Mouse (Mus musculus) lung, embryonic 14.5 days (tissue): ENCODE measurements around the gene Gm20388. TPM values are rescaled to one million over a fixed set of nuclear protein-coding genes. Genes with fewer than 3 reads are reported as not detected.
A peak's percentile ranks its signal among the peaks of the same experiment; 100 is the strongest.

Experiments
- ATAC-seq: fragments of 200-750 bp; cut with Nextera tagmentation; 2 replicates; pipeline ENCODE4 v1.8.0; 2017; ENCODE audit warnings: mild to moderate bottlenecking, moderate TSS enrichment, moderate library complexity; ENCODE audit not compliant: insufficient read depth
- DNase-seq: peaks from one replicate; pipeline ENCODE4 v3.0.0-alpha.2; 2015
- H3K27ac ChIP-seq: fragments of 300-500 bp; sonication (generic); 2 replicates; pipeline ENCODE4 v1.5.1; 2014; ENCODE audit warnings: low read depth, mild to moderate bottlenecking, moderate library complexity
- H3K27me3 ChIP-seq: fragments of 300-500 bp; sonication (generic); 2 replicates; pipeline ENCODE4 v1.6.1; 2014; ENCODE audit warnings: low read length, control low read depth; ENCODE audit not compliant: insufficient read depth
- H3K36me3 ChIP-seq: fragments of 300-500 bp; sonication (generic); 2 replicates; pipeline ENCODE4 v1.6.1; 2014; ENCODE audit warnings: control low read depth; ENCODE audit not compliant: insufficient read depth
- H3K4me1 ChIP-seq: fragments of 300-500 bp; sonication (generic); 2 replicates; pipeline ENCODE4 v1.6.1; 2014; ENCODE audit warnings: antibody characterized with exemption, control low read depth; ENCODE audit not compliant: insufficient read depth
- H3K4me2 ChIP-seq: fragments of 300-500 bp; sonication (generic); 2 replicates; pipeline ENCODE4 v1.6.1; 2014; ENCODE audit warnings: mild to moderate bottlenecking
- H3K4me3 ChIP-seq: fragments of 300-500 bp; sonication (generic); 2 replicates; pipeline ENCODE4 v1.5.1; 2014; ENCODE audit warnings: low read depth, low read length
- H3K9ac ChIP-seq: fragments of 300-500 bp; sonication (generic); 2 replicates; pipeline ENCODE4 v1.6.1; 2014
- H3K9me3 ChIP-seq: fragments of 300-500 bp; sonication (generic); 2 replicates; pipeline ENCODE4 v1.6.1; 2016; ENCODE audit warnings: low read depth, low read length, control low read depth
- CTCF ChIP-seq: IDR thresholded peaks from 2 replicates; pipeline ENCODE4 v1.5.1; 2016; ENCODE audit warnings: antibody characterized with exemption, low read depth
- WGBS: fragments of 180-500 bp; shearing (Covaris S2); extraction: QIAGEN DNeasy Blood & Tissue Kit; methylation state at CpG from one replicate; pipeline ENCODE4 v1.1.7; 2014; 5-methylcytosine and 5-hydroxymethylcytosine counted together
- polyA plus RNA-seq: library from polyadenylated mRNA; unstranded; fragments of >200 nt; fragmentation: Nextera tagmentation; extraction: Ambion mirVana; gene quantifications from 2 replicates; pipeline ENCODE4 v1.2.1, GENCODE M21; 2014

The Gm20388 gene
- polyA plus RNA-seq, 1 experiment from 2014 or later, result not detected

DNA sequence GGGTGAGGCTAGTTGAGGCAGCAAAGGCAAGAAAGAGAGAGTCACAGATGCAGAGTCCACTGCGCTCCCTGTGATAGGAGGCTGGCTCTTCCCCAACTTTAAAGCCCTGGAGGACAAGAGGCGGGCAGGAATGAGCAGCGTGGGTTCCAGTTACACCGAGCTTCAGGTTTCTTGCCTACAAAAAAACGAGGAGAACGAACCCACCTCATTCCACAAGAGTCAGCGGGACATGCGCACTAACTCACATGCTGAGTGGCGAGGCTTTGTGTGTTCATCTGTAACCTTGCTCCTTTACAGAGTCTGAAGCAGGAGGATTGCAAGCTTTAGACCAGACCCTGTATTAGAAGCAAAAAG, 2748.1 kb downstream of the Gm20388 start:
- DNase-seq, result no peak
- no peak for TF ChIP-seq CTCF
- H3K4me2 ChIP-seq, result no peak overlapping the region
- H3K4me1 ChIP-seq, result peaks cover 29% of the 10 kb centered on the region
- no peak overlapping the region for H3K4me3 ChIP-seq
- no peak overlapping the region for H3K27ac ChIP-seq
- ATAC-seq, result no peak
- H3K9me3 ChIP-seq, result no peaks in the 10 kb centered on the region
- no peak overlapping the region for H3K9ac ChIP-seq
- H3K36me3 ChIP-seq, result no peaks in the 10 kb centered on the region
- H3K27me3 ChIP-seq, result no peaks in the 10 kb centered on the region
- 67% methylated on average over 9 of the region's 9 CpGs for WGBS

DNA sequence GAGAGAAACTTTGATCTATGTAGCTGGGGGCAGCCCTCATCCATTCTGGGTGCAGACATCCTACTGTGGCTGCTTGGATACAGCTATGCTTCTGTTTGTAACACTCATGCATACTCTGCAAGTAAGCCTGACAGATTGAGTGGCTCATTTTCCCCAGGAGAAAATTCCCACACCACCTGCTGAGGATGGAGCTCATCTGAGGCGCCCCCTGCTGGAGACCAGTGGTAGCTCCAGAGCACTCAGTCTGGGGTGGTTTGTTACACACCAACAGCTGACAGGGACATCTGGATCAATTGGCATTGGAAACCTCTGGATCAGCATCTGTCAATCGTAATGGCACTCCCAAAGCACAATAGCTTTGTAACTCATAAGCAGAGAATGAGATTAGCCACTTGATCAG, 2749.4 kb downstream of the Gm20388 start:
- Histone ChIP-seq H3K4me3 (no peak overlapping the region), H3K4me1 (peaks cover 24% of the 10 kb centered on the region), H3K9ac (no peak overlapping the region), H3K27ac (no peak overlapping the region), H3K4me2 (no peak overlapping the region), H3K9me3 (no peaks in the 10 kb centered on the region), H3K27me3 (no peaks in the 10 kb centered on the region), H3K36me3 (no peaks in the 10 kb centered on the region)
- WGBS, result 78% methylated on average over 2 of the region's 2 CpGs
- peak; percentile 68 for TF ChIP-seq CTCF
- DNase-seq (no peak), ATAC-seq (no peak)

GRCm38 (mm10) chr8:122661138-122661537, 2750.5 kb downstream of the Gm20388 start:
- Histone ChIP-seq H3K9me3 (no peaks in the 10 kb centered on the region), H3K4me3 (no peak overlapping the region), H3K36me3 (no peaks in the 10 kb centered on the region), H3K27me3 (no peaks in the 10 kb centered on the region), H3K27ac (peak overlapping the region; percentile 65; the same call in 1 of the 2 replicates), H3K4me1 (peaks cover 25% of the 10 kb centered on the region), H3K9ac (no peak overlapping the region), H3K4me2 (peak overlapping the region; percentile 29)
- DNase-seq, result peak; percentile 91
- TF ChIP-seq CTCF, result no peak
- 11% methylated on average over 7 of the region's 7 CpGs for whole genome bisulfite sequencing
- peak; percentile 85 for ATAC-seq

GRCm38 (mm10) chr8:122661894-122662293, 2751.3 kb downstream of the Gm20388 start:
- no peak for TF ChIP-seq CTCF
- DNase-seq (no peak), ATAC-seq (no peak)
- 60% methylated on average over 2 of the region's 2 CpGs for WGBS
- peaks cover 30% of the 10 kb centered on the region for H3K4me1 ChIP-seq
- no peak overlapping the region for H3K27ac ChIP-seq
- H3K9me3 ChIP-seq, result no peaks in the 10 kb centered on the region
- H3K4me3 ChIP-seq, result no peak overlapping the region
- no peak overlapping the region for H3K9ac ChIP-seq
- H3K27me3 ChIP-seq, result no peaks in the 10 kb centered on the region
- no peaks in the 10 kb centered on the region for H3K36me3 ChIP-seq
- H3K4me2 ChIP-seq, result no peak overlapping the region

GRCm38 (mm10) chr8:122663106-122663505, 2752.5 kb downstream of the Gm20388 start:
- peaks cover 32% of the 10 kb centered on the region for H3K4me1 ChIP-seq

DNA sequence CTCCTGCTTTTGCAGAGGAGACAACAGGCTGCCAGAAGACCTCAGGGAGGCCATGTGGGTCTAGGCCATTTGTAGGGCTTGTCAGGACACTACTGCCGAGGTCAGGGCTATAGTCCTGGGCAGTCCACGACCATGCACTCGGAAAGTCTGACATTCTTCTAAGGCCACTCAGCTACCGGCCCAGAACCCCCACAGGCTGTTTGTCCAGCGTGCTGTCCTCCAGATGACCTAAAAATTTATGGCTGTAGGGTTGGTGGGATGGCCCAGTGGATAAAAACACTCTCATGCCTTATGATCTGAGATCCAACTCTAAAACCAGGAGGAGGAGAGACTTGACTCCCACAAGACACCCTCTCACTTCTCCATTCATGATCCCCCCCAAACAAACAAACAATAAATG, 2753.0 kb downstream of the Gm20388 start:
- DNase-seq (no peak), ATAC-seq (no peak)
- Histone ChIP-seq H3K36me3 (no peaks in the 10 kb centered on the region), H3K9me3 (no peaks in the 10 kb centered on the region), H3K9ac (no peak overlapping the region), H3K4me3 (no peak overlapping the region), H3K4me2 (no peak overlapping the region), H3K27ac (no peak overlapping the region), H3K4me1 (peaks cover 27% of the 10 kb centered on the region), H3K27me3 (no peaks in the 10 kb centered on the region)
- TF ChIP-seq CTCF, result no peak
- 53% methylated on average over 5 of the region's 5 CpGs for WGBS

More at GRCm38 (mm10) chr8:122663106-122663505, 2752.5 kb downstream of the Gm20388 start:
- Histone ChIP-seq H3K4me2 (no peak overlapping the region), H3K4me3 (no peak overlapping the region), H3K27me3 (no peaks in the 10 kb centered on the region), H3K27ac (no peak overlapping the region), H3K9ac (no peak overlapping the region), H3K9me3 (no peaks in the 10 kb centered on the region), H3K36me3 (no peaks in the 10 kb centered on the region)
- TF ChIP-seq CTCF, result no peak
- ATAC-seq (no peak), DNase-seq (no peak)
- WGBS, result 55% methylated on average over 3 of the region's 3 CpGs

DNA sequence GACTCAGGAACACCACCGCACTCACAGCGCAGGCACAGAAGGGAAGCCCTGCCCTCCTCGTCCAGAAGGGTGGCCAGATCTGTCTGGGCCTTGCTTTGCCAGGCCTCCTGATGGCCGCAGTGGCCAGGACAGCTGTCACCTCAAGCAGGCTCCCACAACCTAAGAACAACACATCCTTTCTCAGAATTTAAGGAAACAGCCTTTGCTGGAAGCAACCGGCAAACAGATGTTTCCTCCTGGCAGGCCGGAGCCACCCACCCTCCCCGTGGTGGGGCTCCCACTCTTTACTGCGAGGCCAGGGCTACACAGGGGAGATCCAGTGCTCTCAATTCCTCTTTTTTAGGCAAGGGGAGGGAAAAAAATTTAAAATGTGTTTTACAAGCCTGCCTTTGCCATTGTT, 2754.6 kb downstream of the Gm20388 start:
- Histone ChIP-seq H3K4me2 (peak overlapping the region; percentile 35), H3K9me3 (no peaks in the 10 kb centered on the region), H3K4me3 (no peak overlapping the region), H3K4me1 (peaks cover 27% of the 10 kb centered on the region), H3K27me3 (peaks cover 3% of the 10 kb centered on the region; the same call in 1 of the 2 replicates), H3K9ac (no peak overlapping the region), H3K36me3 (no peaks in the 10 kb centered on the region), H3K27ac (peak overlapping the region; percentile 80)
- peak; percentile 48; the same call in 1 of the 2 replicates for ATAC-seq
- DNase-seq, result peak; percentile 74
- 29% methylated on average over 8 of the region's 8 CpGs for WGBS
- TF ChIP-seq CTCF, result peak; percentile 15; the same call in 1 of the 2 replicates
